Mouse (Mus musculus) hematopoietic stem cell, adult 5-6 weeks (primary cell): ENCODE data around the gene Rpp25l. TPM values are rescaled to one million over a fixed set of nuclear protein-coding genes. Genes with fewer than 3 reads are reported as not detected.
"Not testable (repeated sequence)": the region's sequence is repeated elsewhere in the genome, so short reads cannot be mapped to it uniquely, and the experiment has no call there.

ENCODE experiments used
- ATAC-seq, 2 experiments: fragments of 125-278 bp in 1 of 2; replicated peaks in 1 of 2; 2 replicates each; pipeline ENCODE4 v1.8.0; 2016 to 2017; ENCODE audit warnings: inconsistent platforms in 2 of 2, mild to moderate bottlenecking in 2 of 2, moderate number of reproducible peaks in 2 of 2, low read depth in 1 of 2, moderate TSS enrichment in 1 of 2; ENCODE audit not compliant: low FRiP score in 2 of 2, poor library complexity in 2 of 2, severe bottlenecking in 2 of 2, insufficient read depth in 1 of 2, low TSS enrichment in 1 of 2
- total RNA-seq: library from RNA; stranded (forward); fragments of 172-1452, 232-1000 nt; gene quantifications from 2 replicates; pipeline ENCODE4 v1.2.3, GENCODE M21; 2017

Gene Rpp25l
- total RNA-seq, 1 experiment from 2014 or later: 20.6 TPM

GRCm38 (mm10) chr4:41683303-41683702 lies 30.0 kb downstream of the Rpp25l start:
- not testable (repeated sequence) for ATAC-seq

- no peak for ATAC-seq
Measured at GRCm38 (mm10) chr4:41682789-41683188, 30.5 kb downstream of the Rpp25l start.

- ATAC-seq: no peak
Measured at GRCm38 (mm10) chr4:41681947-41682346, 31.4 kb downstream of the Rpp25l start.

GRCm38 (mm10) chr4:41681176-41681575 lies 32.2 kb downstream of the Rpp25l start:
- ATAC-seq: no peak

- no peak for ATAC-seq
Measured at GRCm38 (mm10) chr4:41679291-41679690, 34.0 kb downstream of the Rpp25l start.

- no peak for ATAC-seq
Measured at GRCm38 (mm10) chr4:41678863-41679262, 34.5 kb downstream of the Rpp25l start.

- ATAC-seq: no peak
Measured at GRCm38 (mm10) chr4:41677006-41677629, 36.2 kb downstream of the Rpp25l start.

GRCm38 (mm10) chr4:41676248-41677005 lies 36.9 kb downstream of the Rpp25l start:
- no peak for ATAC-seq

GRCm38 (mm10) chr4:41673186-41673585 lies 40.1 kb downstream of the Rpp25l start:
- no peak for ATAC-seq

GRCm38 (mm10) chr4:41672522-41672963 lies 40.8 kb downstream of the Rpp25l start:
- ATAC-seq: no peak

- ATAC-seq: no peak
Measured at GRCm38 (mm10) chr4:41671963-41672480, 41.3 kb downstream of the Rpp25l start.

- ATAC-seq: no peak
Measured at GRCm38 (mm10) chr4:41671500-41671899, 41.8 kb downstream of the Rpp25l start.

- ATAC-seq: no peak
Measured at GRCm38 (mm10) chr4:41670836-41671235, 42.5 kb downstream of the Rpp25l start.

GRCm38 (mm10) chr4:41666646-41667045 lies 46.7 kb downstream of the Rpp25l start:
- ATAC-seq: no peak

- no peak for ATAC-seq
Measured at GRCm38 (mm10) chr4:41665009-41665675, 48.2 kb downstream of the Rpp25l start.

GRCm38 (mm10) chr4:41664533-41664932 lies 48.8 kb downstream of the Rpp25l start:
- ATAC-seq: no peak

- no peak for ATAC-seq
Measured at GRCm38 (mm10) chr4:41663614-41664013, 49.7 kb downstream of the Rpp25l start.

- ATAC-seq: no peak
Measured at GRCm38 (mm10) chr4:41662723-41663122, 50.6 kb downstream of the Rpp25l start.
